Mouse (Mus musculus) bone marrow macrophage, adult 2 months (primary cell): ENCODE data around the gene 5830473C10Rik.

Source experiments
- CTCF ChIP-seq: IDR thresholded peaks from 2 replicates; pipeline ENCODE4 v1.5.1; 2012; ENCODE audit warnings: low read depth, mild to moderate bottlenecking, low read length, moderate library complexity
- POLR2A ChIP-seq: IDR thresholded peaks from 2 replicates; pipeline ENCODE4 v1.6.1; 2012; ENCODE audit warnings: mild to moderate bottlenecking, low read depth, low read length, borderline replicate concordance

DNA sequence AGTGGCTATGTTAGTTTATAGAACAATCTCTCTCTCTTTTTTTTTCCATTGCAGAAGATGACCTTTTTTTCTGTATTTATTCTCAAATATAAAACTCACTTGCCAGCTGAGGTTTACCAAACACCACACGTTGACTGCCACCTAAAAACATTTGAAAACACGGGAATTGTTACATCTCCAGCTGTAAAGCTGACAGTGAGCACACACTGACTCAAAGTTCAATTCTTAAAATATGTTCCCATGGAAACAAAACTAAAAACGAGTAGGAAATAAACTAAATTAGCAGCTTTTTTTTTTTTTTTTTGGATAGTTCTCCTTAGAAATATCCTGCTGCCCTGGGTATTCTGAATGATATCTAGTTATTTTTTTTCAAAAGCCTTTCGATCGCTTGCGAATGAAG is 4.3 kb downstream of the 5830473C10Rik start:
- TF ChIP-seq CTCF (no peak), POLR2A (no peak)
